Mouse (Mus musculus): ENCODE data around the gene Pdzrn3.

GRCm38 (mm10) chr6:101354230-101354881, 23.3 kb downstream of the Pdzrn3 start:
- TF ChIP-seq SIN3A (IDR thresholded peaks at IDR 0.05; ENCODE audit: low read length) (no peak), CTCF (conservative IDR thresholded peaks at IDR 0.05 in 1 of 2, IDR thresholded peaks at IDR 0.05 in 1 of 2; ENCODE audit: low read depth in 2 of 2, low read length in 2 of 2) (no peak), ZC3H11A (IDR thresholded peaks at IDR 0.05; ENCODE audit: low read depth, low read length) (no peak), KAT2A (IDR thresholded peaks at IDR 0.05; ENCODE audit: insufficient replicate concordance, low read length) (no peak), E2F4 (IDR thresholded peaks at IDR 0.05; ENCODE audit: insufficient replicate concordance, low read depth, low read length) (no peak), RAD21 (IDR thresholded peaks at IDR 0.05; ENCODE audit: low read depth, low read length) (no peak), HCFC1 (IDR thresholded peaks at IDR 0.05; ENCODE audit: low read depth, low read length) (no peak), POLR2A (IDR thresholded peaks at IDR 0.05; ENCODE audit: low read depth, low read length) (no peak), SMC3 (IDR thresholded peaks at IDR 0.05; ENCODE audit: low read depth, low read length) (no peak), NELFE (IDR thresholded peaks at IDR 0.05; ENCODE audit: low read depth, low read length) (no peak), USF1 (IDR thresholded peaks at IDR 0.05; ENCODE audit: low read depth, low read length) (no peak), CHD2 (IDR thresholded peaks at IDR 0.05; ENCODE audit: low read length) (no peak), MAX (IDR thresholded peaks at IDR 0.05; ENCODE audit: low read length) (no peak)
